Mouse (Mus musculus) myocyte (in vitro differentiated cells): ENCODE measurements around the gene Nod2. TPM values are rescaled to one million over a fixed set of nuclear protein-coding genes. Genes with fewer than 3 reads are reported as not detected.
A peak's percentile ranks its signal among the peaks of the same experiment; 100 is the strongest.

Experiments used
- H3K27me3 ChIP-seq: one replicate; pipeline ENCODE4 v1.6.1; 2011; ENCODE audit not compliant: control insufficient read depth, insufficient read depth, insufficient read length
- H3K36me3 ChIP-seq: one replicate; pipeline ENCODE4 v1.6.1; 2011; ENCODE audit not compliant: control insufficient read depth, insufficient read depth
- H3K4me2 ChIP-seq: one replicate; pipeline ENCODE4 v1.6.1; 2011; ENCODE audit warnings: low read depth, control low read depth
- H3K4me3 ChIP-seq: one replicate; pipeline ENCODE4 v1.5.1; 2011; ENCODE audit warnings: mild to moderate bottlenecking, control low read depth, moderate library complexity
- H3K79me2 ChIP-seq: one replicate; pipeline ENCODE4 v1.6.1; 2011; ENCODE audit not compliant: control insufficient read depth, insufficient read depth
- H3ac ChIP-seq: one replicate; pipeline ENCODE4 v1.6.1; 2011; ENCODE audit not compliant: control insufficient read depth, insufficient read length
- CEBPB ChIP-seq: IDR thresholded peaks from 2 replicates; pipeline ENCODE4 v1.6.1; 2011; ENCODE audit warnings: mild to moderate bottlenecking, moderate library complexity; ENCODE audit not compliant: poor library complexity, insufficient read depth, severe bottlenecking
- E2F4 ChIP-seq: IDR thresholded peaks from one replicate; pipeline ENCODE4 v1.6.1; 2011; ENCODE audit warnings: mild to moderate bottlenecking, control low read depth, moderate library complexity; ENCODE audit not compliant: insufficient read depth
- MAX ChIP-seq: IDR thresholded peaks from one replicate; pipeline ENCODE4 v1.6.1; 2011; ENCODE audit warnings: low read depth, mild to moderate bottlenecking, control low read depth
- MYOD1 ChIP-seq, 3 experiments: IDR thresholded peaks; one replicate each; pipeline ENCODE4 v1.6.1; 2011; ENCODE audit warnings: control low read depth in 2 of 3, low read depth in 2 of 3, mild to moderate bottlenecking in 2 of 3, moderate library complexity in 1 of 3; ENCODE audit not compliant: insufficient read length in 2 of 3, control insufficient read depth in 1 of 3
- MYOG ChIP-seq, 3 experiments: IDR thresholded peaks; one replicate each; pipeline ENCODE4 v1.6.1; 2011; ENCODE audit warnings: control low read depth in 2 of 3, low read depth in 2 of 3, mild to moderate bottlenecking in 2 of 3; ENCODE audit not compliant: insufficient read length in 2 of 3, control insufficient read depth in 1 of 3, insufficient read depth in 1 of 3
- POLR2A ChIP-seq: IDR thresholded peaks from one replicate; pipeline ENCODE4 v1.6.1; 2011; ENCODE audit warnings: low read depth, mild to moderate bottlenecking, control low read depth, moderate library complexity; ENCODE audit not compliant: insufficient read length
- POLR2AphosphoS2 ChIP-seq: IDR thresholded peaks from one replicate; pipeline ENCODE4 v1.6.1; 2011; ENCODE audit warnings: low read depth, control low read depth; ENCODE audit not compliant: insufficient read length
- REST ChIP-seq: IDR thresholded peaks from one replicate; pipeline ENCODE4 v1.6.1; 2011; ENCODE audit warnings: mild to moderate bottlenecking, control low read depth, moderate library complexity; ENCODE audit not compliant: insufficient read depth, insufficient read length
- SRF ChIP-seq: IDR thresholded peaks from one replicate; pipeline ENCODE4 v1.6.1; 2011; ENCODE audit warnings: low read depth; ENCODE audit not compliant: control insufficient read depth, insufficient read length
- TCF12 ChIP-seq: IDR thresholded peaks from one replicate; pipeline ENCODE4 v1.6.1; 2011; ENCODE audit warnings: mild to moderate bottlenecking, control low read depth; ENCODE audit not compliant: poor library complexity, insufficient read depth, severe bottlenecking
- TCF3 ChIP-seq: IDR thresholded peaks from one replicate; pipeline ENCODE4 v1.6.1; 2011; ENCODE audit warnings: low read depth, control low read depth; ENCODE audit not compliant: insufficient read length
- USF1 ChIP-seq: IDR thresholded peaks from one replicate; pipeline ENCODE4 v1.6.1; 2011; ENCODE audit warnings: low read depth, mild to moderate bottlenecking, control low read depth, moderate library complexity
- polyA plus RNA-seq: library from polyadenylated mRNA; unstranded; fragments of >200 nt; fragmentation: generic; extraction: Trizol; gene quantifications from one replicate; pipeline ENCODE4 v1.2.1, GENCODE M21; 2012; ENCODE audit warnings: missing spikeins

Nod2 gene
- polyA plus RNA-seq, 1 experiment, result 1.6 TPM

GRCm38 (mm10) chr8:88689891-88690290, 42.8 kb downstream of the Nod2 start:
- no peaks in the 10 kb centered on the region for H3K36me3 ChIP-seq
- TF ChIP-seq REST, result no peak
- no peak for TF ChIP-seq TCF3
- TF ChIP-seq MYOD1 (IDR thresholded peaks at IDR 0.05; ENCODE audit: control insufficient read depth in 1 of 3, insufficient read length in 2 of 3, low read depth in 2 of 3), result no peak
- no peak for TF ChIP-seq POLR2AphosphoS2
- TF ChIP-seq POLR2A, result no peak
- TF ChIP-seq CEBPB, result no peak
- TF ChIP-seq MAX, result no peak

GRCm38 (mm10) chr8:88691342-88691948, 44.3 kb downstream of the Nod2 start:
- Histone ChIP-seq H3K4me2 (peak overlapping the region; percentile 28), H3ac (no peak overlapping the region), H3K79me2 (no peaks in the 10 kb centered on the region), H3K4me3 (no peak overlapping the region), H3K27me3 (no peaks in the 10 kb centered on the region), H3K36me3 (no peaks in the 10 kb centered on the region)
- TF ChIP-seq MAX, result peak; percentile 70
- TF ChIP-seq USF1, result peak; percentile 65
- TF ChIP-seq E2F4, result no peak
- peak in 1 of 3 experiments; percentile 18 for TF ChIP-seq MYOG (IDR thresholded peaks at IDR 0.05; ENCODE audit: control insufficient read depth in 1 of 3, insufficient read depth in 1 of 3, insufficient read length in 2 of 3, low read depth in 2 of 3)
- peak in 1 of 3 experiments; percentile 37 for TF ChIP-seq MYOD1 (IDR thresholded peaks at IDR 0.05; ENCODE audit: control insufficient read depth in 1 of 3, insufficient read length in 2 of 3, low read depth in 2 of 3)
- no peak for TF ChIP-seq TCF3
- TF ChIP-seq TCF12, result no peak
- TF ChIP-seq POLR2A, result no peak
- TF ChIP-seq CEBPB, result no peak
- no peak for TF ChIP-seq POLR2AphosphoS2
- TF ChIP-seq REST, result no peak
- no peak for TF ChIP-seq SRF

More at GRCm38 (mm10) chr8:88689891-88690290, 42.8 kb downstream of the Nod2 start:
- Histone ChIP-seq H3K27me3 (no peaks in the 10 kb centered on the region), H3K79me2 (no peaks in the 10 kb centered on the region), H3K4me3 (no peak overlapping the region), H3K4me2 (no peak overlapping the region), H3ac (no peak overlapping the region)

DNA sequence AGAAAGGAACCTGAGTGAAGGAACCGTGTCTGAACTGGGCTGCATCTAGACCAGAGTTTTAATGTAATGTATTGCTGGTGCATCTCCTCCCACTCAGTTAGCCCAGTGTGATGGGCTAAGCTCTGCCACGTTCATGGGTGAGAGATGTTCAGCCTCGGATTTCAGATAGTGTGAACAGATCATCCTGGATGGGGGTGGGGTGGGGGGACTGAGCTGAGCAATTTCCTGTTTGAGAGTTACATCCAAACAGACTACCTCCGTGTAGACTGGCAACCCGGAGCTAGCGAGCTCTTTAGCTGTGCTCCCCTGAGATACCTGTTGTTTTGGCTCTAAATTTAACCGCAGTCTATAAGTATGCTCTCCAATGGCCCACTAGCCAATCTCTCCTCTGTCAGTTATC, 44.8 kb downstream of the Nod2 start:
- Histone ChIP-seq H3K36me3 (no peaks in the 10 kb centered on the region), H3K79me2 (no peaks in the 10 kb centered on the region), H3K4me3 (no peak overlapping the region), H3K4me2 (peak overlapping the region; percentile 28), H3K27me3 (no peaks in the 10 kb centered on the region), H3ac (no peak overlapping the region)
- TF ChIP-seq SRF (no peak), TCF3 (no peak), POLR2AphosphoS2 (no peak), MYOG (IDR thresholded peaks at IDR 0.05; ENCODE audit: control insufficient read depth in 1 of 3, insufficient read depth in 1 of 3, insufficient read length in 2 of 3, low read depth in 2 of 3) (no peak), REST (no peak), POLR2A (no peak), TCF12 (no peak), CEBPB (no peak), MAX (no peak), E2F4 (no peak), MYOD1 (IDR thresholded peaks at IDR 0.05; ENCODE audit: control insufficient read depth in 1 of 3, insufficient read length in 2 of 3, low read depth in 2 of 3) (no peak), USF1 (no peak)

GRCm38 (mm10) chr8:88692866-88693265, 45.8 kb downstream of the Nod2 start:
- H3K4me3 ChIP-seq, result no peak overlapping the region
- no peaks in the 10 kb centered on the region for H3K27me3 ChIP-seq
- no peak overlapping the region for H3ac ChIP-seq
- H3K36me3 ChIP-seq, result no peaks in the 10 kb centered on the region
- TF ChIP-seq POLR2AphosphoS2, result no peak
- TF ChIP-seq MYOD1 (IDR thresholded peaks at IDR 0.05; ENCODE audit: control insufficient read depth in 1 of 3, insufficient read length in 2 of 3, low read depth in 2 of 3), result no peak
- no peak for TF ChIP-seq SRF
- TF ChIP-seq MYOG (IDR thresholded peaks at IDR 0.05; ENCODE audit: control insufficient read depth in 1 of 3, insufficient read depth in 1 of 3, insufficient read length in 2 of 3, low read depth in 2 of 3), result no peak
- no peak for TF ChIP-seq TCF3
- no peak for TF ChIP-seq TCF12
- no peak for TF ChIP-seq POLR2A
- TF ChIP-seq REST, result no peak
- no peak for TF ChIP-seq CEBPB
- TF ChIP-seq MAX, result no peak
- no peak for TF ChIP-seq E2F4
- TF ChIP-seq USF1, result no peak
- H3K4me2 ChIP-seq, result no peak overlapping the region
- H3K79me2 ChIP-seq, result peaks cover 6% of the 10 kb centered on the region

- no peak overlapping the region for H3ac ChIP-seq
- H3K27me3 ChIP-seq, result no peaks in the 10 kb centered on the region
- H3K79me2 ChIP-seq, result peaks cover 11% of the 10 kb centered on the region
- TF ChIP-seq POLR2AphosphoS2 (no peak), REST (no peak), MAX (no peak), E2F4 (no peak), POLR2A (no peak), SRF (no peak), TCF3 (no peak), CEBPB (no peak), USF1 (no peak), MYOD1 (IDR thresholded peaks at IDR 0.05; ENCODE audit: control insufficient read depth in 1 of 3, insufficient read length in 2 of 3, low read depth in 2 of 3) (no peak), MYOG (IDR thresholded peaks at IDR 0.05; ENCODE audit: control insufficient read depth in 1 of 3, insufficient read depth in 1 of 3, insufficient read length in 2 of 3, low read depth in 2 of 3) (no peak), TCF12 (no peak)
- H3K4me3 ChIP-seq, result no peak overlapping the region
- no peak overlapping the region for H3K4me2 ChIP-seq
- no peaks in the 10 kb centered on the region for H3K36me3 ChIP-seq
Measured at GRCm38 (mm10) chr8:88693376-88693775, 46.3 kb downstream of the Nod2 start.
